Mouse (Mus musculus): ENCODE data around the gene Crocc. TPM values are rescaled to one million over a fixed set of nuclear protein-coding genes. Genes with fewer than 3 reads are reported as not detected.

The Crocc gene
- total RNA-seq, 2 experiments from 2014 or later: 10.4 to 11.6 TPM

GRCm38 (mm10) chr4:141024052-141024451, 36.3 kb downstream of the Crocc start:
- no peak for DNase-seq (ENCODE audit: low spot score in 2 of 2)

- DNase-seq (ENCODE audit: low spot score in 2 of 2): no peak
These were observed 38.8 kb downstream of the Crocc start for GRCm38 (mm10) chr4:141021614-141021929.

- peak; percentile 81 to 85 for DNase-seq (ENCODE audit: low spot score in 2 of 2)
These were observed 39.3 kb downstream of the Crocc start for GRCm38 (mm10) chr4:141020811-141021613.

- DNase-seq (ENCODE audit: low spot score in 2 of 2): no peak
These were observed 40.1 kb downstream of the Crocc start for GRCm38 (mm10) chr4:141020220-141020619.

- DNase-seq (ENCODE audit: low spot score in 2 of 2): no peak
These were observed 42.5 kb downstream of the Crocc start for GRCm38 (mm10) chr4:141017657-141018436.

GRCm38 (mm10) chr4:141016311-141016710, 44.0 kb downstream of the Crocc start:
- DNase-seq (ENCODE audit: low spot score in 2 of 2): no peak

GRCm38 (mm10) chr4:141015356-141015755, 45.0 kb downstream of the Crocc start:
- no peak for DNase-seq (ENCODE audit: low spot score in 2 of 2)

- DNase-seq (ENCODE audit: low spot score in 2 of 2): no peak
These were observed 45.5 kb downstream of the Crocc start for GRCm38 (mm10) chr4:141014856-141015255.

- no peak for DNase-seq (ENCODE audit: low spot score in 2 of 2)
These were observed 46.2 kb downstream of the Crocc start for GRCm38 (mm10) chr4:141014114-141014513.

- no peak for DNase-seq (ENCODE audit: low spot score in 2 of 2)
These were observed 47.8 kb downstream of the Crocc start for GRCm38 (mm10) chr4:141012558-141012957.

GRCm38 (mm10) chr4:141011556-141012328, 48.6 kb downstream of the Crocc start:
- peak in 1 of 2 experiments; percentile 66 for DNase-seq (ENCODE audit: low spot score in 2 of 2)

GRCm38 (mm10) chr4:141010941-141011429, 49.4 kb downstream of the Crocc start:
- peak in 1 of 2 experiments; percentile 53 for DNase-seq (ENCODE audit: low spot score in 2 of 2)

GRCm38 (mm10) chr4:141010526-141010925, 49.8 kb downstream of the Crocc start:
- DNase-seq (ENCODE audit: low spot score in 2 of 2): peak in 1 of 2 experiments; percentile 65

GRCm38 (mm10) chr4:141010118-141010517, 50.2 kb downstream of the Crocc start, which contains the start of gene Mfap2:
Gene Mfap2 (plus strand): TSS chr4:141010418.
- no peak for DNase-seq (ENCODE audit: low spot score in 2 of 2)

- no peak for DNase-seq (ENCODE audit: low spot score in 2 of 2)
These were observed 52.3 kb downstream of the Crocc start for GRCm38 (mm10) chr4:141008028-141008427.

- DNase-seq (ENCODE audit: low spot score in 2 of 2): no peak
These were observed 54.4 kb downstream of the Crocc start for GRCm38 (mm10) chr4:141005983-141006382.

- no peak for DNase-seq (ENCODE audit: low spot score in 2 of 2)
These were observed 63.5 kb downstream of the Crocc start for GRCm38 (mm10) chr4:140996812-140997211.

GRCm38 (mm10) chr4:140995811-140996210, 64.5 kb downstream of the Crocc start:
- no peak for DNase-seq (ENCODE audit: low spot score in 2 of 2)

- DNase-seq (ENCODE audit: low spot score in 2 of 2): no peak
These were observed 66.5 kb downstream of the Crocc start for GRCm38 (mm10) chr4:140993846-140994245.

- no peak for DNase-seq (ENCODE audit: low spot score in 2 of 2)
These were observed 68.1 kb downstream of the Crocc start for GRCm38 (mm10) chr4:140992215-140992614.

GRCm38 (mm10) chr4:140989447-140989846, 70.9 kb downstream of the Crocc start:
- no peak for DNase-seq (ENCODE audit: low spot score in 2 of 2)

Measured in gastrocnemius, postnatal 4 days (tissue).